Mouse (Mus musculus): ENCODE measurements at regions not wholly inside any gene's neighbourhood (a gene's known extent, or its start where the extent isn't known, plus 50 kb on each side); places are given as distances from the start of the nearest gene placed in this dataset.

GRCm38 (mm10) chr12:110197366-110197765, 81.5 kb upstream of the Dio3 start:
- H3K9me3 ChIP-seq (replicated peaks; ENCODE audit: low read length) = peaks cover 83% of the 10 kb centered on the region
- H3K79me2 ChIP-seq (replicated peaks; ENCODE audit: control insufficient read depth, extremely low read depth, insufficient read depth, poor library complexity, severe bottlenecking) = no peaks in the 10 kb centered on the region
- no peak overlapping the region for H3K4me3 ChIP-seq (replicated peaks in 1 of 3; ENCODE audit: low read depth in 2 of 3, low read length in 2 of 3, poor library complexity in 1 of 3)
- H3K4me2 ChIP-seq (ENCODE audit: insufficient read depth, low read depth, poor library complexity, severe bottlenecking) = no peak overlapping the region
- dilution Hi-C loops (cut with MboI; ENCODE audit: extremely low pct_ligation_motif_present, extremely low pct_unique_long_range_greater_than_20kb, low sequenced_read_pairs) (no loop called here), in situ Hi-C loops (cut with MboI; ENCODE audit: low pct_ligation_motif_present, low pct_unique_long_range_greater_than_20kb, low sequenced_read_pairs) (no loop called here)
- no peak for DNase-seq (ENCODE audit: extremely low read depth)
- no peak for TF ChIP-seq IRF4 (IDR thresholded peaks at IDR 0.05; ENCODE audit: low read depth, low read length)
- TF ChIP-seq ELF1 (IDR thresholded peaks at IDR 0.05; ENCODE audit: low read depth, low read length) = no peak
- no peak for TF ChIP-seq CHD1 (IDR thresholded peaks at IDR 0.05; ENCODE audit: low read depth, low read length)
- no peak for TF ChIP-seq HCFC1 (IDR thresholded peaks at IDR 0.05; ENCODE audit: low read depth, low read length)
- no peak for TF ChIP-seq ZC3H11A (IDR thresholded peaks at IDR 0.05; ENCODE audit: low read depth, low read length)
- no peak for TF ChIP-seq POLR2AphosphoS2 (IDR thresholded peaks at IDR 0.05; ENCODE audit: low read depth, low read length)
- no peak for TF ChIP-seq MAZ (IDR thresholded peaks at IDR 0.05; ENCODE audit: low read depth, low read length)
- TF ChIP-seq SIN3A (IDR thresholded peaks at IDR 0.05; ENCODE audit: low read length) = no peak
- TF ChIP-seq TCF12 (IDR thresholded peaks at IDR 0.05; ENCODE audit: low read depth, low read length) = no peak
- no peak for TF ChIP-seq KAT2A (IDR thresholded peaks at IDR 0.05; ENCODE audit: insufficient replicate concordance, low read length)
- TF ChIP-seq ZKSCAN1 (IDR thresholded peaks at IDR 0.05; ENCODE audit: borderline replicate concordance, low read depth, low read length) = no peak
- TF ChIP-seq NRF1 (IDR thresholded peaks at IDR 0.05; ENCODE audit: low read depth, low read length) = no peak
- no peak for TF ChIP-seq SMC3 (IDR thresholded peaks at IDR 0.05; ENCODE audit: low read depth, low read length)
- no peak for TF ChIP-seq NELFE (IDR thresholded peaks at IDR 0.05; ENCODE audit: low read depth, low read length)
- TF ChIP-seq USF1 (IDR thresholded peaks at IDR 0.05; ENCODE audit: low read depth, low read length) = no peak
- no peak for TF ChIP-seq ZNF384 (IDR thresholded peaks at IDR 0.05; ENCODE audit: low read depth, low read length)
- no peak for TF ChIP-seq PAX5 (IDR thresholded peaks at IDR 0.05; ENCODE audit: low read length)
- TF ChIP-seq BHLHE40 (IDR thresholded peaks at IDR 0.05; ENCODE audit: low read depth, low read length) = no peak
- no peak for TF ChIP-seq MXI1 (IDR thresholded peaks at IDR 0.05; ENCODE audit: low read depth, low read length)
- H3K9ac ChIP-seq (ENCODE audit: insufficient read depth, low read depth) = no peak overlapping the region
- H3K27ac ChIP-seq (ENCODE audit: insufficient read depth, low read depth) = no peak overlapping the region
- H3K4me1 ChIP-seq (ENCODE audit: control insufficient read depth in 1 of 2, insufficient read depth in 2 of 2) = no peaks in the 10 kb centered on the region
- no peaks in the 10 kb centered on the region for H3K27me3 ChIP-seq (replicated peaks)
- H3K36me3 ChIP-seq (replicated peaks in 1 of 2; ENCODE audit: control insufficient read depth in 1 of 2, insufficient read depth in 1 of 2, low read length in 1 of 2) = no peaks in the 10 kb centered on the region

GRCm38 (mm10) chr12:110200471-110200870, 78.4 kb upstream of the Dio3 start:
- Histone ChIP-seq H3K9me3 (replicated peaks; ENCODE audit: low read length) (peaks cover 87% of the 10 kb centered on the region), H3K4me2 (ENCODE audit: insufficient read depth, low read depth, poor library complexity, severe bottlenecking) (no peak overlapping the region), H3K27me3 (replicated peaks) (no peaks in the 10 kb centered on the region), H3K79me2 (replicated peaks; ENCODE audit: control insufficient read depth, extremely low read depth, insufficient read depth, poor library complexity, severe bottlenecking) (no peaks in the 10 kb centered on the region), H3K4me1 (ENCODE audit: control insufficient read depth in 1 of 2, insufficient read depth in 2 of 2) (no peaks in the 10 kb centered on the region), H3K27ac (ENCODE audit: insufficient read depth, low read depth) (no peak overlapping the region), H3K4me3 (replicated peaks in 1 of 3; ENCODE audit: low read depth in 2 of 3, low read length in 2 of 3, poor library complexity in 1 of 3) (no peak overlapping the region), H3K36me3 (replicated peaks in 1 of 2; ENCODE audit: control insufficient read depth in 1 of 2, insufficient read depth in 1 of 2, low read length in 1 of 2) (no peaks in the 10 kb centered on the region), H3K9ac (ENCODE audit: insufficient read depth, low read depth) (no peak overlapping the region)
- in situ Hi-C loops (cut with MboI; ENCODE audit: low pct_ligation_motif_present, low pct_unique_long_range_greater_than_20kb, low sequenced_read_pairs) = no loop called here
- dilution Hi-C loops (cut with MboI; ENCODE audit: extremely low pct_ligation_motif_present, extremely low pct_unique_long_range_greater_than_20kb, low sequenced_read_pairs) = no loop called here
- no peak for DNase-seq (ENCODE audit: extremely low read depth)
- TF ChIP-seq TCF12 (IDR thresholded peaks at IDR 0.05; ENCODE audit: low read depth, low read length) = no peak
- no peak for TF ChIP-seq USF2 (conservative IDR thresholded peaks at IDR 0.05; ENCODE audit: low read depth, low read length)
- no peak for TF ChIP-seq POLR2A (IDR thresholded peaks at IDR 0.05; ENCODE audit: low read depth, low read length)
- TF ChIP-seq E2F4 (IDR thresholded peaks at IDR 0.05; ENCODE audit: insufficient replicate concordance, low read depth, low read length) = no peak
- no peak for TF ChIP-seq TBP (conservative IDR thresholded peaks at IDR 0.05; ENCODE audit: low read depth, low read length)
- no peak for TF ChIP-seq MYC (IDR thresholded peaks at IDR 0.05; ENCODE audit: low read depth, low read length)
- no peak for TF ChIP-seq ELF1 (IDR thresholded peaks at IDR 0.05; ENCODE audit: low read depth, low read length)
- no peak for TF ChIP-seq SMC3 (IDR thresholded peaks at IDR 0.05; ENCODE audit: low read depth, low read length)
- TF ChIP-seq POLR2AphosphoS2 (IDR thresholded peaks at IDR 0.05; ENCODE audit: low read depth, low read length) = no peak
- no peak for TF ChIP-seq EP300 (IDR thresholded peaks at IDR 0.05; ENCODE audit: low read length)
- TF ChIP-seq BHLHE40 (IDR thresholded peaks at IDR 0.05; ENCODE audit: low read depth, low read length) = no peak
- TF ChIP-seq KAT2A (IDR thresholded peaks at IDR 0.05; ENCODE audit: insufficient replicate concordance, low read length) = no peak
- TF ChIP-seq RCOR1 (conservative IDR thresholded peaks at IDR 0.05; ENCODE audit: low read depth, low read length) = no peak
- TF ChIP-seq SIN3A (IDR thresholded peaks at IDR 0.05; ENCODE audit: low read length) = no peak
- no peak for TF ChIP-seq JUND (conservative IDR thresholded peaks at IDR 0.05; ENCODE audit: low read depth, low read length)
- no peak for TF ChIP-seq ETS1 (conservative IDR thresholded peaks at IDR 0.05; ENCODE audit: low read depth, low read length)
- no peak for TF ChIP-seq CTCF (conservative IDR thresholded peaks at IDR 0.05 in 1 of 2, IDR thresholded peaks at IDR 0.05 in 1 of 2; ENCODE audit: low read depth in 2 of 2, low read length in 2 of 2)
- no peak for TF ChIP-seq MXI1 (IDR thresholded peaks at IDR 0.05; ENCODE audit: low read depth, low read length)
- no peak for TF ChIP-seq ZMIZ1 (IDR thresholded peaks at IDR 0.05; ENCODE audit: low read depth, low read length)

All from CH12.LX (cell line).